Mouse (Mus musculus) kidney, embryonic 16.5 days (tissue): Measurements from ENCODE around the gene Spz1. TPM values are rescaled to one million over a fixed set of nuclear protein-coding genes. Genes with fewer than 3 reads are reported as not detected.
"Not testable (repeated sequence)": the region's sequence is repeated elsewhere in the genome, so short reads cannot be mapped to it uniquely, and the experiment has no call there.

Experiments used
- ATAC-seq: fragments of 200-750 bp; cut with Nextera tagmentation; 2 replicates; pipeline ENCODE4 v1.8.0; 2017; ENCODE audit warnings: moderate TSS enrichment; ENCODE audit not compliant: low FRiP score, low TSS enrichment
- H3K27ac ChIP-seq: fragments of 300-500 bp; sonication (generic); 2 replicates; pipeline ENCODE4 v1.5.1; 2014; ENCODE audit warnings: low read length
- H3K27me3 ChIP-seq: fragments of 300-500 bp; sonication (generic); 2 replicates; pipeline ENCODE4 v1.6.1; 2014; ENCODE audit warnings: low read length, control low read depth, mixed read lengths; ENCODE audit not compliant: insufficient read depth
- H3K36me3 ChIP-seq: fragments of 300-500 bp; sonication (generic); 2 replicates; pipeline ENCODE4 v1.6.1; 2014; ENCODE audit warnings: low read length, control low read depth, mixed read lengths; ENCODE audit not compliant: insufficient read depth
- H3K4me1 ChIP-seq: fragments of 300-500 bp; sonication (generic); 2 replicates; pipeline ENCODE4 v1.6.1; 2014; ENCODE audit warnings: low read length, control low read depth, mixed read lengths; ENCODE audit not compliant: insufficient read depth
- H3K4me2 ChIP-seq: fragments of 300-500 bp; sonication (generic); replicated peaks from 2 replicates; pipeline ENCODE4 v1.6.1; 2014; ENCODE audit warnings: low read depth, low read length
- H3K4me3 ChIP-seq: fragments of 300-500 bp; sonication (generic); 2 replicates; pipeline ENCODE4 v1.5.1; 2014; ENCODE audit warnings: mild to moderate bottlenecking, low read length
- H3K9ac ChIP-seq: fragments of 300-500 bp; sonication (generic); replicated peaks from 2 replicates; pipeline ENCODE4 v1.6.1; 2014; ENCODE audit warnings: low read length
- H3K9me3 ChIP-seq: fragments of 300-500 bp; sonication (generic); 2 replicates; pipeline ENCODE4 v1.6.1; 2016; ENCODE audit warnings: low read length, control low read depth
- WGBS: fragments of 180-500 bp; shearing (Covaris S2); extraction: QIAGEN DNeasy Blood & Tissue Kit; methylation state at CpG from one replicate; pipeline ENCODE4 v1.1.7; 2014; 5-methylcytosine and 5-hydroxymethylcytosine counted together
- polyA plus RNA-seq: library from polyadenylated mRNA; unstranded; fragments of >200 nt; fragmentation: Nextera tagmentation; extraction: Ambion mirVana; gene quantifications from 2 replicates; pipeline ENCODE4 v1.2.1, GENCODE M21; 2015

Gene Spz1
- polyA plus RNA-seq, result not detected in 2 replicates

DNA sequence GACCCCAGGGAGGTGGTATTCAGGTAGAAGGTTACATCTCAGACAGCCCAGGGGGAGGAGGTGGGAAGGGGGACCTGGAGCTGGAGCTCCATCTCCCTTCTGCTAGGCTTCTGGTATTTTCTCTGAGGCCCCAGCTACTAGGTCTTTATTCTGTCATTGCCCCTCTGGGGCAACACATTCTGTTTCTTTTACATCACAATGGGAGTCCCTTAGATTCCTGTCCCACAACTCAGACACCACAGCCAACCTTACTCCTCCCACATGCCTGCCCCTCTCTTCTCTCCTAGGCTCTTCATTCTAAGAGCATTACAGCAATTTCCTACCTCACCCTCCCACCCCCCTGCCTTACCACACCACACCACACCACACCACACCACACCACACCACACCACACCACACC, at the start of gene Spz1:
TSS of gene Spz1 (minus strand) at position 101 of the 400 bp plus-strand sequence.
- no peaks in the 10 kb centered on the region for H3K36me3 ChIP-seq
- no peak within 1 kb of the TSS for H3K4me3 ChIP-seq
- H3K27ac ChIP-seq, result no peak within 1 kb of the TSS
- no peak for ATAC-seq
- H3K4me2 ChIP-seq, result no peak within 1 kb of the TSS
- no peaks in the 10 kb centered on the region for H3K27me3 ChIP-seq
- H3K4me1 ChIP-seq, result no peaks in the 10 kb centered on the region
- no peak within 1 kb of the TSS for H3K9ac ChIP-seq
- no peaks in the 10 kb centered on the region for H3K9me3 ChIP-seq

DNA sequence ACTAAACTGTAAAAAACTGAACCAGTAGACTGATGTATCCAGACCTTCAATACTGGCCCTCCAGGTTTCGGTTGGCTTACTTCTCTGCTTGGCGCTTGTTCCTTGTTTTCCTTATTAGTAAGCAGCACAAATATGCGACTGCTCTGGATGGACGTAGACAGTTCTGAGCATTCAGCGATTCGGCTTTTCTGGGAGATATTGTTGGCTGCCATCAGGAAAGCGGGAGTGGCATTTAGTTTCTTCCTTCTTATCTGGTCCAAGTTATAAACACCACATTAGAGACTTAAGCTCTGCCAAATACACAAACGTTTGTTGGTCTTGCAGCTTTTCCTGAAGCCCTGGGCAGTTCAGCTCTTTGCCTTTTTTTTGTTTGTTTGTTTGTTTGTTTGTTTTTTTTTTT, 40.5 kb upstream of the Spz1 start:
- WGBS, result 93% methylated on average over 8 of the region's 8 CpGs
- ATAC-seq, result no peak

DNA sequence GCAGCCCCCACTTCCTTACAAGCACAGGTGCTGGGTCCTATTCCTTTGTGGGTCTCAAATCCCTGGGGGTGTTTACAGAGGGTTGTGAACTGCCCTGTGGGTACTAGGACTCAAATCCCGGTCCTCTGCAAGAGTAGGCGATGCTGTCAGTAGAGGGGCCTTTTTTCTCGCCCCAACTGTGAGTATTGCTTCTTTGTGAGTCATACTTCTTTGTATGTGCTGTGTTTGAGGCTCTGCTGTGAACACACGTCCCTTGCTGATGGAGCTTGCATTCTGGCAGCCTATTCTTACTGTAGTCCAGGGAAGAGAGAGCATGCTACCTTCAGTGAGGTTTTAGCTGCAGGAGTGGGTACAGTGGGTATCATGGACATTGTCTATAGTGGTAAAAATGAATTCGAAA, 39.2 kb upstream of the Spz1 start:
- Histone ChIP-seq H3K9ac (no peak overlapping the region), H3K9me3 (no peaks in the 10 kb centered on the region), H3K4me2 (no peak overlapping the region), H3K4me3 (no peak overlapping the region), H3K4me1 (peaks cover 15% of the 10 kb centered on the region), H3K27me3 (no peaks in the 10 kb centered on the region), H3K36me3 (no peaks in the 10 kb centered on the region), H3K27ac (no peak overlapping the region)
- ATAC-seq, result no peak
- 82% methylated on average over 5 of the region's 5 CpGs for WGBS

More for the DNA sequence above, 40.5 kb upstream of the Spz1 start:
- Histone ChIP-seq H3K4me2 (no peak overlapping the region), H3K4me3 (no peak overlapping the region), H3K4me1 (peaks cover 13% of the 10 kb centered on the region; the same call in 1 of the 2 replicates), H3K27me3 (no peaks in the 10 kb centered on the region), H3K9ac (no peak overlapping the region), H3K9me3 (no peaks in the 10 kb centered on the region), H3K27ac (no peak overlapping the region), H3K36me3 (no peaks in the 10 kb centered on the region)

DNA sequence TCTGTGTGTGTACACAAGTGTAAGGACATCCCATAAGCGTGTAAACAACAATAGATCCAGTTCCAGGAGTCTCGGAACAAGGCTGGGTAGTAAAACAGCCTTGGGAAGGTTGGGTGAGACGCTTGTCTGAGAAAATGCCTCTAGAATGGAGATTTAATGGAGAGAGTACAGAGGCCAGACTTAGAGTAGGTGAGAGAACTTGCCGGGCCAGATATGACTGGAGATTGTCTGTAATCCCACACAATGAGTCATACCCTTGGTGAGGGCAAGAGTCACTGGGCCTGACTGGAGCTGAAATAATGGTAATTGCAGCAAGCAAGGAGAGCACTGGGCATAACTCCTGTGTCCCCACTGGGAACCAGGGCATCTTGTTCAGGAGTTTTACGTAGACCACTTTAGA, 37.1 kb upstream of the Spz1 start:
- H3K4me3 ChIP-seq, result no peak overlapping the region
- 85% methylated on average over 5 of the region's 5 CpGs for WGBS
- H3K9ac ChIP-seq, result no peak overlapping the region
- no peaks in the 10 kb centered on the region for H3K27me3 ChIP-seq
- no peak overlapping the region for H3K27ac ChIP-seq
- no peak for ATAC-seq
- H3K4me1 ChIP-seq, result peaks cover 28% of the 10 kb centered on the region
- H3K4me2 ChIP-seq, result no peak overlapping the region
- H3K36me3 ChIP-seq, result no peaks in the 10 kb centered on the region
- H3K9me3 ChIP-seq, result no peaks in the 10 kb centered on the region

DNA sequence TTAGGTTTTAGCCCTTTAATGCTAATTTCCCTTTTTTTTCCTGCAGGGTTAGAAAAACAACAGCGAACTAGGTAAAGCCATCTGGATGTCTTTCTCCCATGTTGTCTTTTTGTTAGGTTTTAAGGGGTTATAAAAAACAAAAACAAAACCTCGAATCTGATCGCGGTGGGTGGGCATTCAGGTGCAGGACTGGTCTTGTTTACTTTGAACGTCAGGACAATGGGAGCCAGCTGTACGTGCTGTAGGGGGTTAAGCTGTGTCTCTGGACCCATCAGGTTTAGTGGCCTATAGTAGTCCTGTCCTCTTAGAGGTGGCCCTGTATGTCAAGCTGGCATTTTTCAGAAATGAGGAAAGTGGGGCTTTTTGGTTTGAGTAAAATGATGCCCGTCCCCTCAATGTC, 35.9 kb upstream of the Spz1 start:
- no peaks in the 10 kb centered on the region for H3K36me3 ChIP-seq
- H3K27ac ChIP-seq, result no peak overlapping the region
- H3K4me3 ChIP-seq, result peak overlapping the region; percentile 72
- no peak for ATAC-seq
- peak overlapping the region; percentile 83 for H3K9ac ChIP-seq
- H3K9me3 ChIP-seq, result no peaks in the 10 kb centered on the region
- WGBS, result 9% methylated on average over 7 of the region's 7 CpGs
- H3K4me1 ChIP-seq, result peaks cover 28% of the 10 kb centered on the region
- no peaks in the 10 kb centered on the region for H3K27me3 ChIP-seq
- H3K4me2 ChIP-seq, result peak overlapping the region; percentile 92

DNA sequence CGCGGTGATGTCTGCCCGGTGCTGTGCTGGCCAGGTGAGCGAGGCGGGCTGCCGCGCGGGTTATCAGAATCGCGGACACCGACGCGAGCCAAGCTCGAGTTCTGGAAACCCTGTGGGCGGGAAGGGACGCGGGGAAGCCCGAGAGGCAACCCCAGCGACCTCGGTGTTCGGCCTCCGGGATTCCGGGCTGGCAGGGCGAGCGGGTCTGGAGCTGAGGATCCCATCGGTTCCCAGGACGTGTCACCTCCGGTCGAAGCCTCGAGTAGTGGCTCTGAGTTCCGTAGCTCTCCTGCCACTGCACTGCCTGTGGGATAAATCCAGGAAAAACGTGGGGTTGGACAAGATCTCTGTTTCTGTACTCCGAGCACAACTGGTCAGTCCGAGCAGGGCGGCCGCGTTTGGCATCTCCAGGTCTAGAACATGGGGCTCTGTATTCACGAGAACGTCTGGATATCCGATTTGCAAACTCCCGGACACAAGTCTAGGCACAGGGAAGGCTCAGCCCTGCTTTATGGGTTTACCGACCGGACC, 35.3 kb upstream of the Spz1 start:
- Histone ChIP-seq H3K9me3 (no peaks in the 10 kb centered on the region), H3K36me3 (no peaks in the 10 kb centered on the region), H3K4me1 (peaks cover 28% of the 10 kb centered on the region), H3K27me3 (no peaks in the 10 kb centered on the region), H3K27ac (peak overlapping the region; percentile 88), H3K4me2 (peak overlapping the region; percentile 92), H3K9ac (peak overlapping the region; percentile 83), H3K4me3 (peak overlapping the region; percentile 72)
- 0% methylated on average over 43 of the region's 43 CpGs for WGBS
- peak; percentile 62 for ATAC-seq

DNA sequence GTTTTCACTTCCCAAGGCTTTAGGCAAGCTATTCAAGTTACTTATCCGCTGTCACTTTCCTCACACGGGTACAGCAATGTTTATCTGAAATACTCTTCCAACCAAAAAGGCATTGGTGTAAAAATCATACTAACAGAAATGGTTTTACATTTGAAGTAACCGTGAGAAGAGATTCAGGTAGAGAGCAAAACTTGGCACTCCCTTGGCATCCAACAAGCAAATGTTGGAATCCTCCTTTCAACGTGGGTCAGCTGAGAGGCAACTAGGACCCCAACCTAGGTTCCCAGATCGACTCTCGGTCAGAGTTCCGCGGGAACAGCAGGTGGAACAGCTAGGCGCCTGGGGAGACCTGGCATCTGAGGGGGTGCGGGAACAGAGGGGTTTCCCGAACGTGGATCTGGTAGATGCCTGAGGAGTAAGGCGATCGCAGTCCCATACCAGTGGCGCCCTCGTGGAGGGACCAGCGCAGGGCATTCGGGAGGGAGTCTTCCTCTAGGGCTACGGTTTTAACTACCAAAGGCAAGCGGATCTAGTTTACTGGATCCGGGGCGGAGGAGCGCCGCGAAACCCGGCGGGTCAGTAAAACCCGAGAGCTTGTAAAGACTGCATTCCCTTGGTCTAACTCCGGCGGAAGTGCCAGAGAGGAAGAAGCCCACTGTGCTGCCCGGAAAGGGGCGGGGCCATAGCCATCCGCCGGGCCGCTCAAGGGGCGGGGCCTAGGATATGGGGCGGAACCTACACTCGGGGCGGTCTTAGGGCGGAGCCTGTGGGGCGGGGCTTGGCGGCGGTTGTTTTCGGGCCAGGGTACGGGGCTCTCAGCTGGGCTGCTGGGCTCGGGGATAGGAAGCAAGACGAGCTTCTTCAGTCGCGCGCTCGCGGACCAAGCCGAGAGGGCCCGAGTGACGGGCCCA, 34.6 kb upstream of the Spz1 start, which contains the start of gene Serinc5:
TSS of gene Serinc5 (plus strand) at position 781 of the 911 bp plus-strand sequence.
- Histone ChIP-seq H3K4me3 (peak within 1 kb of the TSS; percentile 72), H3K9me3 (no peaks in the 10 kb centered on the region), H3K27me3 (no peaks in the 10 kb centered on the region), H3K4me1 (peaks cover 28% of the 10 kb centered on the region), H3K36me3 (no peaks in the 10 kb centered on the region), H3K27ac (peak within 1 kb of the TSS; percentile 98), H3K9ac (peak within 1 kb of the TSS; percentile 87), H3K4me2 (peak within 1 kb of the TSS; percentile 92)
- under 1% methylated on average over 54 of the region's 55 CpGs for WGBS
- ATAC-seq, result peak; percentile 98

DNA sequence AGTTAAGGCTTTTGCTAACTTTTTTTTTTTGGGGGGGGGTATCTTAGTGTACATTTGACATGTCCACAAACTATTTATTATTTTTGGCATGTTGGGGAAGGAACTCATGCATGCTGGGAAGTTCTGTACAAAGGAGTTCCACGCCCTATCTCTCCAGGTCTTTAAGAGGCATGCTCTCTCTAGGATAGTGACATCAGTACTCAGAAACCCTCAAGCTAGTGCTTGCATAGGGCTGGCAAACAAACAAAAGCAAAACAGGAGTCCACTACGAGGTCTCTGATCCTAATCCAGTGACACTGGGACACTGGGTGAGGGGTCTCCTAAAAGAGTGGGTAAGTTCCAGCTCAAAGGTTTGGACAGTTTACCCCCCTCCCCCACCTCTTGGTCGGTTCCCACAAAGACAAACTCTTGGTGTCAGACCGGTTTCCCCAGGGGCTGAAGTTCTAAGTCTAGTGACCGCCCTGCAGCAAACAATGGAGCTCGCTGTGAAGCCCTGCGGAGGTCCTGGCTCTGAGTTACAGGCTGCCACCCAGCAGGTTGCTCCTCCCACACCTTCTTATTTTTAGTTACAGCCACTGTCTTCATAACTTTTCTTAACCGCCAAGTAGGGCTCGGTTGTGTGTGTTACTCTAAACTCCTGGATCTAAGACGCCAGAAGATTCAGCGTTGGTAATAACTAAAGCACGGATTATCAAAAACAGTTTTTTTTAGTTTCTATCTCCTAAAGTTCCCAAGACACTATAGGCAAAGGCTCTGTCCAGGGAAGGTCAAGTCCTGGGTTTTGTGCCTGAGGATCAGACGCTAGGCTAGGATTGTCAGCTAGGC, 33.7 kb upstream of the Spz1 start:
- 7% methylated on average over 13 of the region's 13 CpGs for WGBS
- peak; percentile 36 for ATAC-seq
- H3K4me2 ChIP-seq, result peak overlapping the region; percentile 92

DNA sequence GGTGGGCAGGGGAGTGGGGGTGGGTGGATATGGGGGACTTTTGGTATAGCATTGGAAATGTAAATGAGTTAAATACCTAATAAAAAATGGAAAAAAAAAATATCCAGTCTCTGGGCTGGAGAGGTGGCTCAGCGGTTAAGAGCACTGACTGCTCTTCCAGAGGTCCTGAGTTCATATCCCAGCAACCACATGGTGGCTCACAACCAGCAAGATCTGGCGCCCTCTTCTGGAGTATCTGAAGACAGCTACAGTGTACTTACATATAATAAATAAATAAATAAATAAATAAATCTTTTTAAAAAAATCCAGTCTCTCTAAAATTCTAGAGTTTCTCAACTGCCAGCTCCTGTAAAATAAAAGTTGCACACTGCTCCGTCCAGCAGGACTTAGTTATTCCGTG, 29.3 kb upstream of the Spz1 start:
- peaks cover 14% of the 10 kb centered on the region for H3K4me1 ChIP-seq
- H3K4me3 ChIP-seq, H3K4me2 ChIP-seq, H3K36me3 ChIP-seq, H3K27ac ChIP-seq, H3K9ac ChIP-seq, H3K9me3 ChIP-seq, ATAC-seq, H3K27me3 ChIP-seq: not testable (repeated sequence)
- WGBS, result 85% methylated on average over 4 of the region's 4 CpGs

More for the DNA sequence above, 33.7 kb upstream of the Spz1 start:
- peak overlapping the region; percentile 87 for H3K9ac ChIP-seq
- peak overlapping the region; percentile 98 for H3K27ac ChIP-seq
- no peaks in the 10 kb centered on the region for H3K27me3 ChIP-seq
- peaks cover 28% of the 10 kb centered on the region for H3K4me1 ChIP-seq
- peak overlapping the region; percentile 72 for H3K4me3 ChIP-seq
- no peaks in the 10 kb centered on the region for H3K9me3 ChIP-seq
- H3K36me3 ChIP-seq, result no peaks in the 10 kb centered on the region
